Mouse (Mus musculus): ENCODE measurements at regions not wholly inside any gene's neighbourhood (a gene's known extent, or its start where the extent isn't known, plus 50 kb on each side); places are given as distances from the start of the nearest gene placed in this dataset.
A peak's percentile ranks its signal among the peaks of the same experiment; 100 is the strongest.

DNA sequence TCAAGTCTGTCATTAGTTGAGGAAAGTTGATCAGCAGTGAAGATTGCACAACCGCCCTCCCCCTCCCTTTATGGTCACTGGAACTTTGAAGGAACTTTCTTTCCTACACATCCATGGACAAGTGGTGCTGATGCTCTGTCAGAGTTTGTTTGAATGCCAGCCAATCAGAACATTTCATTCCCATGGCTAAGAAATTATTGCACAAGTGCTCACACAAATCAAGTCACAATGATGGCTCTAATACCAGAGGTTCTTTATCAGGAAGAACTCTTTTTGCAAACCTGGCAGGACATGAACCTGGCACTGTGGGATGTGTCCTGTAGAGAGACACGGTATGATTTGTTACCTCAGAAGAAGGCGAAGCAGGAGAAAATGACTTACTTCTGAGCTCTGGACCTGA lies 54.3 kb upstream of the Spry2 start:
- no peak for ATAC-seq (ENCODE audit: low TSS enrichment)

DNA sequence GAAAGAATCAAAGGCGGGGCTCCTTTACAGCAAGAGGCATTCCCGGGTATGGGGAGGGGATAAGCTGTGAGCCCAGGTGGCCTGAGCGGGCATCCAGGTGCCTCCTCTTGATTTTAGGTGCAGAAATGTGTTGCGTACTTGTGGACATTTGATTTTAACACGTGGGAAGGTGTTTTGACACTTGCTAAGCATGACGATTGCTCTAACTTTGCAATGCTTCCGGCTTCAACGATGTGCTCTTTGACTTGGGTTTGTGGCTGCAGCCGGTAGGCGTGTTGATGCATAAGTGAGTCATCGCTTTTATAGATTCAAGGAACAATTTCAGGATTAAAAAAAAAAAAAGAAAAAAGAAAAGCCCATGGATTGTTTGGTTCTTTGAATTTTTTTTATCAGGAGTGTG lies 58.5 kb upstream of the Spry2 start:
- 0 out of 2 replicates have a peak, but pooled peaks have one; percentile 53 for ATAC-seq (ENCODE audit: low TSS enrichment)

DNA sequence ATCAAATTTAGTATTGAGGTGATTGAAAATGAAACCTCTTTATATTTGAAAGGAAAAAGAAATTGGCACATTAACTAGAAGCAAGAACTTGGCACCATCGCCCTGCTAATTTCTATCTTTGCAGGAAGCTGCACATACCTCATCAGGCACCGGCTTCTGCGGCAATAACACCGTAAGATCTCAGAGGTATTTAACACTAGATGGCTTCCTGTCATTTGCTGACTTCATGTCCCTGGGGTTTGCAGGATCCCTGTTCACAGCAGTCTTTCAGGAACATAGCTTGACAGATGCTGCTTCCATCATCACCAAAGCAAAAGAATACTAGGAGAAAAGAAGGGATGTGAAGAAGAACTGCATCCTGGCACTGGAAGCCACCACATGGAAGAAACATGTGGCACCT lies 60.2 kb upstream of the Spry2 start:
- ATAC-seq (ENCODE audit: low TSS enrichment): peak; percentile 44; the same call in 1 of the 2 replicates

DNA sequence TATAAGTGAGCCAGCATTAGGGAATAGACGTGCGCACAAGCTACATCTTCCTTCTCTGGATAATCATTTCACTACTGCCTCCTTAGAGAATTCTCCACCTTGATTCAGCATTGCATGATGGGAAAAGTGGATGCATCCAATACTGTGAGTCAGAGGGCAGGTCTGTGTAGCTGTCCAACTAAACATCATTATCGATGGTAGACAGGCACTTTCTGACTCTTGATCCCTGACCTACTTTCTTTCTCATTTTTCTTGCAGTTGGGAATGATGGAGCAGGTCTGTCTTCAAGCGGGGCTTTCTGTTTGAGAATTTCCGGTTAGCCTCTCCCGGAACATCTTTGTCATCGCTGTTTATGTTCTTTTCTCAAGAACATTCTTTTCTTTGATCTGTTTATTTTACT lies 61.4 kb upstream of the Spry2 start:
- ATAC-seq (ENCODE audit: low TSS enrichment): peak; percentile 47; the same call in 1 of the 2 replicates

DNA sequence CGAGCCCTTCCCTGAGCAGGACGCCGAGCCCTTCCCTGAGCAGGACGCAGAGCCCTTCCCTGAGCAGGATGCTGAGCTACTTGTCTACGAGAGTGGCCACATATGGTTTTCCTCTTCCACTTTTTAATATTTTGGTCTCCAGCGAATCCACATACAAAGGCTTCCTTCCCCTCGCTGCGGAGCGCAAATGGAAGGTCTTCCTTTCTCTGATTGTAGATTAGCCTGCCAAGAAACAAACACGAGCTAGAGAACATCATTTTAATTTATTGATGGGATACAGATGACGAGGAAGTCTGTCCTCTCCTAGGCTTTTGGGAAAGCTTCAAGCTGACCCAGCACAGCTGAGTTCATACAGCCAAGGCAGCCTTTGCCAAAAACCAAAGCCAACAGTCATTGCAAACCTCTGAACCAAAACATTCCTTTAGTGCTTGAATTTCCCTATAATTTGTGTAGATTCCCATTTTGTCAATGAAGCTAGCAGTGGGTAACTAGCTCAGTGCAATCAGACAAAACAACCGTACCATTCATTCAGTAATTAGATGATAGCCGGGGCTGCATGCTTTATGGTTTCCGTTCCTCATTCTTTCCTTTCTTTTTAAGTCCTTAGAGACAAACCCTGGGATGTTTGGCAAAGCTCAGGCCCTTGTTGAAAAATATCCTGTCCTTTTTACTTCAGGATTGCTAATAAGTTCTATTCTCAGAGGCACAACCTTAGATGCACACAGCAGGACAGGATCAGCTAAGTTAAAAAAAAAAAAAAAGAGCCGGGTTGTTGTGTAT lies 83.1 kb upstream of the Spry2 start:
- ATAC-seq (ENCODE audit: low TSS enrichment): no peak

DNA sequence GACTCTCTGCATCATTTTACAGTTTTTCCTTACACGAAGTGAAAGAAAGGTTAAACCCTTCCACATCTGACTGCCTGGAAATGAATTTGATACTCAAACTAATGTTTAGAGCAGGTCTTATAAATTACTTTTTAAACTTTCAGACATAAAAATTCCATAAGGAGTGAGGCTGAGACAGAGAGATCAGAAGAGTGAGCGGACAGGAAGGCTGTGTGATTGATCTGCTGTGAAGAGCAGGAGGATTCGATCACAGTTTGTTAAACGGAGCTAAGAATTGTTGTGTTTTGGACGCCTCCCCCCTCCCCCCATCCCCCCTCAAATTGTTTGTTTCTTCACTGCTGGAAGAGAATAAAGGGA lies 83.7 kb upstream of the Spry2 start:
- no peak for ATAC-seq (ENCODE audit: low TSS enrichment)

DNA sequence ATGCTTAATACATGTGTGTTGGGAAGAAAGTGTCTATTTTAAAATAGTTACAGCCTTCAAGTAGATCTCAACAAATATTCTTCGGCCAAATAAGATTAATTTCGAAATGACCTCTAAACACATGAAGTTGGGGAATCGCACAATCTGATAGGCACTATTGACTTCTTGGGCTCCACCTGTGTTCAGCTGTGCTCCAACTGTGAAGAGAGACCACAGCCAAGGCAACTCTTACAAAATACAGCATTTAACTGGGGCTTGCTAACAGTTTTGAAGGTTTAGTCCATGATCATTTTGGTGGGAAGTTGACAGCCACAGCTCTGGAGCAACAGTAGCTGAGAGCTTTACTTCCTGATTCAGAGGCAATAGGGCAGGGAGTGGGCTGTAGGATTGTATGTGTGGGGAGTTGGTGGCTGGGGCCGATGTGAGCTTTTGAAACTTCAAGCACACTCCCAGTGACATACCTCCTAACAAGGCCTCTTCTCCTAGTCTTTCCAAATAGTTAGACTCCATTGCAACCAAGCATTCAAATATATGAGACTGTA lies 90.8 kb upstream of the Spry2 start:
- ATAC-seq (ENCODE audit: low TSS enrichment): no peak

DNA sequence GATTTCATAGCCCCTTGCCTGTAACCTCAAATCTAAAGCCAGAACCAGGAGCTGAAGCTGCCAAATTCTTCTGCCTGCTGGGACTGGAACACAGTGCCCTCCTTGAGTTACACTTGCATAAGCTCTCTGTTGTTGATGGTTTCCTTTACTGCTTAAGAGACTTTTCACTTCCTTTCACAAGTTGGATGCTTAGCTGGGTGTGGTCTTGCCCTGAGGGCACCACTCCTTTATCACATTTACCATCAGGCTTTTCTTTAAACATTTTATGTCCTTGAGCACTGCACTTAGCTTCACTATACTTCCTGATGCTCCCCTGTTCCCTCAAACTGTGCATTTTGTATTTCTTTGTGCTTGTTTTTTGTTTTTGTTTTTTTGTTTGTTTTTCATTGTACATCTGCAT lies 92.1 kb upstream of the Spry2 start:
- no peak for ATAC-seq (ENCODE audit: low TSS enrichment)

DNA sequence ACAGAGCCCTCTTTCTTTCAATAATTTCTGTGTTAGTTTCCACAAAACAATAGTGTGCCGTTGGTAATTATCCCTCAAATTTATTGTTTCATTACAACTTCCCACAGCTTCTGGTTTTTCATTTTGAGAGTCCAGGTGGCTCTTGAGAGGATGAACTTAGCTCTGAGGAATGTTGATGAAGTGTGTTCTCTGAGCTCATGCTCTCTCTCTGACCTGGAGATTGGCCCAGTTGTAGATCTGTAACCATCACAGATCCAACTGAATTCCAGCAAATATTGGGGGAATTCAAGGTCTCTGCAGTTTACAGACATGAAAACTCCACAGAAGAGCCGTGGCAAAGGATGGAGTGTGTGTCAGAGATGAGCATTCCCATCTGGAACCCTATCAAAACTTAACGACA lies 96.5 kb upstream of the Spry2 start:
- ATAC-seq (ENCODE audit: low TSS enrichment): no peak

DNA sequence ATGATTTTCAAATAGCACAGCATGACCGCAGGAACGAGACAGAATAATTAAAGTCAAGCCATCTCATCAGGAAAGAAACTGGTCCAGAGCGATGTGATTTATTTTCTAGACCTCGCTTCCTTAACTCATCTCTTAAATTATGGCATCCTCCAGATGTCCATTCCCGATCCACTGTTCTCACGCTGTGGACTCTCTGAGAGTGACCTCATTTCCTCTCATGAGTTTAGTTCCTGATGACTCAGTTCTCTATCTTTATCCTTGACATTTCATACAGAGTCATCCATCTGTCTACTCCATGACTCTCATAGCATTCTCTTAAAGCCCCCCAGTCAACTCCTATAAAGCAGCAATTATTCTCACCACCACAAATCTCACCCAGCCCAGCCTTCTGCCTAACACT lies 103.2 kb upstream of the Spry2 start:
- ATAC-seq (ENCODE audit: low TSS enrichment): peak; percentile 98

DNA sequence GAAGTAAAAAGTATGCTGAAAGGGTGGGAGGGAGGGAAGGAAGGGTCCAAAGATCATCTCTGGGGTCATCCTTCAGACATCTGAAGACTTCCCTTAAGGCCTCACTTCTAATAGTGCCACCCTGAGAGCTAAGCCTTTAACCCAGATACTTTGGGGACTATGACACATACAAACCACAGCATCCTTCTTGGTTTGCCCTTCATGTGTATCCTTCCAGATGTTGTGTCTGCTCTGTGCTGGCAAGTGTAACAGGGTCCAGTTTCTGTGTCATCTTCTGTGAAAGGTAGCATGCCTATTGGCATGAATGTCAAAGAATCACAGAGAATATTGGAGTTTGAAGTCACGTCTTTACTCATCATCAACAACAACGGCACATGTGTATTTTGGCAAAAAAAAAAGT lies 98.2 kb upstream of the Trim52 start:
- no peak for ATAC-seq (ENCODE audit: low TSS enrichment)

DNA sequence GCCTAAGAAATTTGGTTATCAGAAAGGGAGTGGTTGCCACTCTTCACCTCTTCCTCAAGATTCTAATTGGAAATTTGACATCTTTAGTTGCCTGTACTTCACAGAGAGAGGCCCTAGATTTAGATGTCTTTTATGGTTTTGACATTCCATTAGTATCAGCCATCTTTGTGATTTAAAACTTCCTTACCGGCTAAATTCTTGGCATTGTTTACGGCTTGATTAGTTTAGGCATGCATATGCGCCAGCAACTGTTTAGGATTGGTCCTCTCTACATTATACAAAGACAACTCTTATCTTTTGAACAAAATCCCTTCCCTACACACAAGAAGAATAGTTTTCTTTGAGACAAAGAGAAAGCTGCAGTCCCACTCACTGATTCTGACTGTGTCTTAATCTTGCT lies 97.0 kb upstream of the Trim52 start:
- no peak for ATAC-seq (ENCODE audit: low TSS enrichment)

DNA sequence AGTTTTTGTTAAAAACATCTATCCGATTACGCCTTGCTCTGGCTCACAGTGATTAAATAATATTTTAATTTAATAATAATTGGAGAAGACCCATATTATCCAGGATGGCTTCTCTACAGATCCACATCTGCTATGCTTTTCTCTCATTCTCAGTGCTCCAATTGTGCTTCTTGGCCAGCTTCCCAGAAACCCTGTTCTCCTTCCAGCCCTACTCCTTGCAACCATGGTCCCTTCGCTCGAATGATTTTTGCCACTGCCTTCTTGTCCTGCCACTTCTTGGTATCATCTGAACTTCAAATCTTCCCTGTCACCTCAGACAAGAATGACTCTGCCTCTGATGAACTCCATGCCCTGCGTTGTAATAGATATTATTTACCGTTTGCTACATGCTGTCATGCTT lies 95.0 kb upstream of the Trim52 start:
- peak; percentile 62 for ATAC-seq (ENCODE audit: low TSS enrichment)

DNA sequence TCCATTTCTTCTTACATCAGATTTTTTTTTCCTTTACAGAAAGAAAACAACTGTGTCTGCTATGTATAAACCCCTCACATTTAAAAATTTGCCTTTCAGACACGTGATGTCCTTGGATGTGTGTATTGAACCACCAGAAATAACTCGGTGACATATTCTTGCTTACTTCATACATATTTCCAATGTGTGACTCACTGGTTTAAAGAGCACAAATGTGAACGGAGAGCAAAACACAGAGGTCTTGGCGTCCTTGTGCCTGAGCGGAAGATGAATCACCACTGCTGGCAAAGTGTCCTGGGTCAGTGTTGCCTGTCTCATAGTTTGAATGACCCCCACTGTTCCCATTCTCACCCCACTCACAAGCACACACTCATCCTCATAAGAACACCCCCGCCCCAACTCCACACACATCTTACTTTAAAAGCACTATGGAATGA lies 94.0 kb upstream of the Trim52 start:
- ATAC-seq (ENCODE audit: low TSS enrichment): peak; percentile 88

DNA sequence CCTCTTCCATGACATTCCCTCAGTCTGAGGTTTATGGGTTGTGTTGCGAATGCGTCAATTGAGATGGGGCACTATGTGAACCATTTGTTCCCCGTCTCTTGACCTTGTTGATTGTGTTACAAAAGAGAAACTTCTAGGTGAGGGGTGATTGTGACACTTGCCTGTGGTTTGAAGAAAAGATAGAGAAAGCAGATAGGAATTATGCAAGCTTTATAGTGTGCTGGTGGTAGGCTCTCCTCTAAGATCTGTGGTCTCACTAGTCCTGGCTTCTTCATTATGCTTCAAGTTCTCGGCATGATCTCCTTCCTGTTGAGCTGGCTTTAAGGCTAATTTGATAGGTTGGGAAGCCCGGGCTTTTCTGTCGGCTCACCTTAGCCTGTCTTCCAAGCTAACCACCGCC lies 83.2 kb upstream of the Trim52 start:
- no peak for ATAC-seq (ENCODE audit: low TSS enrichment)

DNA sequence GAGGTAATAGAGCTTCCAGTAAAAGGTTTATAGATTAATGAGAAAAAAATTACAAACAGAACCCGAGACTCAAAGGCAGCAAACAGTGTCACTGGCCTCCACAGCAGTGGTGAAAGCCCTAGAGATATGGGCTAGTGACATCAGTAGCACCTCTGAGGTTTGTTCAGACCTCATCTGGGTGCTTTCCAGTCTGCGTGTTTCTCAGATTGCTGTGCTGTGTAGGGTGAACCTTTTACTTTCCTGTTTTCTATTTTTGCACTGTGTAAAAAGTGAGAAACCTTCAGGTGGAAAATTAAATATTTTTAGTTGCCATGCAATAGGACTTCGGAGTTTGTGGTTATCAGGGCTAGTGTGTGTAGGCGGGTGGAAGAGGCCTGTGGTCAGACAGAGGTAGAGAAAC lies 79.2 kb upstream of the Trim52 start:
- no peak for ATAC-seq (ENCODE audit: low TSS enrichment)

DNA sequence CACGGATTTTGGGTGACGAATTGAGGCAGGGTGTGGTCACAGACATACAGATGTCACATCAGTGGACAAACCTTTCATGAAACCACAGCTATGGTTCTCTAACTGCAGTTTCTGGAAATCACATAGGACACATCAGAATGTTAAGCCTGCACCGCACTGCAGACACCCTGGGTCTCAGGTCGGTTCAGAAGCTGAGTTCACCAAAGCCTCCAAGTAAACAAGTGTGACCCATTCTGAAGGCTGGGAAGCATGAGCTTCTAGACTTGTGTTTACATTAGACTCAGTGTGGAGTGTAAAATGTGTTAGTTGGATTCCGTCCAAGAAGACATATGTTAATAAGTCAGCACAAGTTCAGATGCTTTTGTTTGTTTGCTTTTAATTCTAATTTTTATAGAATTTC lies 78.3 kb upstream of the Trim52 start:
- no peak for ATAC-seq (ENCODE audit: low TSS enrichment)

DNA sequence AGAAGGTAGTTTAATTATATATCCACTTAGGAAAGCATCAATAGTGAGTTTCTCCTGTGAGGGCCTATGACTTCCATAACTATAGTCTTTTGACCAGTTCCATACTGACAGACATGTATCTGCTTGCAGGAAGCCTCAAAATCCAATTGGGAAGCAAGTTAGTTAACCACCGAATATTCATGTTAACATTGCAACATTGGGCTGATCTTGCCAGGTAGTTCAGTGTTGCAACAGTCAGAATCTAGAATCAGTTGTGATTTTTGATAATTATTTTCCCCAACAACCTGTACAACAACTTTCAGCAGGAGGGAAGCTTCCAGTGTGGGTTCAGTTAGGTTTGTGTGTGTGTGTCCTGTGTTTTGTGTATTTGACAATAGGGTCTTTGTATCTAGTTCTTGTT lies 74.9 kb upstream of the Trim52 start:
- no peak for ATAC-seq (ENCODE audit: low TSS enrichment)

DNA sequence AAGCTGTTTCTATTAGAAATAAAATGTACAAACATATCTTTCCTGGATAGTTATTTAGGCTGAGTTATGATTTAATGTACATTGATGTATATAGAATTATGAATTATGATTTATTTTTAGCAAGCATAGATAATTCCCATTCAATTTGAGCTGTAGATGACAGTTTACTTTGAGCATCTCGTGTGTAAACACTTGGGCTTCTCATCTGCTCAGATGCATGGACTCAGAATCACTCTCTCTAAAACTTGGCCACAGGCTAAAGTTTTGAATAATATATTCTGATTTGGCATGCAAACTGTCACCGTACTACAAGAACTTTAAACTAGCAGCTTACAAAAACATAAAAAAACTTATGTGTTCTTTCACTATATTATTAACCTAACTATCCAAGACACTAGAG lies 72.2 kb upstream of the Trim52 start:
- ATAC-seq (ENCODE audit: low TSS enrichment): no peak

DNA sequence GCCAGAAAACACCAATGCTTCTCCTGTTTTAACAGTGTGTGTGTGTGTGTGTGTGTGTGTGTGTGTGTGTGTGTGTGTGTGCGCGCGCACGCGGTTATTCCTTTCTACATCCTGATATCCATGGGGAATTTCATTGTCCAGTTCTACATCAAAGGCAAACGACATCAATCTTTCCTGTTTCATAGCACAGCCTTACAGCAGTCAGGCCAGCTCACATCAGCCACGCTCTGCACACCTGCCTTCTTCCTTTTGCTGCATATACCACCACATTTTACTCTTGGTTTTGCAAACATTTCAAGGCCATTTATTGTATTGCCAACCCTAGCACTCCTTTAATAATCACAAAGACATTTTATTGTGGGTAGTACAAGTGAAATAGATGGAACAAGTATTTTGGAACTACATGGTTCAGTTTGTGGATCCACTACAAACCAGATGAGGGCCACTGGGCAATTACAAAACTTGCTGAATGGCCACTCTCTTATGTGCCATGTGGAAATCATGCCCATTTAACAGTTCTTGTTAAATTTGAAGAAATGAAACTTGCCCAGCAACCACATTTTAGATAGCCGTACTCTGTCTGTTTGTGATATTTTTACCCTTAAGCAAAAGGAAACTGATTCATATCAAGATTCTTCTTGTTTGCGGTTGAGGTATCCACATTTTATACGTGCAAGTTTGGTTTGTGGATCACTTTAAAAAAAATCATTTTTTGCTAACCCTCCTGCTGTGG lies 70.9 kb upstream of the Trim52 start:
- no peak for ATAC-seq (ENCODE audit: low TSS enrichment)

DNA sequence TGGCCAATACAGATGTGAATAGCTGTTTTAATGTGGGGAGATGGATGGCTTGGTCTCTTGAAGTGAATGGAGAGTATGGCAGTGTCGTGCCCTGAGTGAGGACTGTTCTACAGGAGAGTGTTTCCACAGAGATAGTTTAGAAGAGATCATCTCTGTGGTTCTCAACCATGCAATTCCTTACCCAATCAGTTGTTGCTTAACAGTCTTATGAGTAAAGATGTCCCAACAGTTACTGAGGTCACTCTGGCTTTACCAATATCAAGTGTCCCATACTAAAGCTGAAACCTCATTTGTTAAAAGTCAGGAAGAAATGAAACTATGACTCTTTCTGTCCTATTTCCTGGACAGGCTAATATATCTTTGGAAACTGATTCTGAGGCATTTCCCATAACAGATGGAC lies 61.7 kb upstream of the Trim52 start:
- ATAC-seq (ENCODE audit: low TSS enrichment): no peak

DNA sequence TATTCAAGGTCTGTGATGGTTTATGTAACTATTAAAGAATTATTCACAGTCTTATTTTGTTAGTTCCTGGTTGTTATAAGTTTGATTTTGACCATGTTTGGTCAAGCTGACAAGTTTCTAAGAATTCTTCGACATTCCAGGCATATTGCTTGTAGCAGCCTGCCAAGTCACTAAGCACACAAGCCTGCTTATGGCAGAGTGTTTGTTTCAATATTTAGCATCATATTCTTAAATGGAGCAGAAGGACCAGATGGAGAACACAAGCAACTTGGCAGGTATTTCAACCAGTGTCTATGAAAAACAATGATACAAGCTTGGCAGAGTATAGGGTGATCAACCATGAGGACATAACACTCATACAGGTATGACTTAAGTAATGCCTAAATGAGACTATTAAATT lies 55.8 kb upstream of the Trim52 start:
- peak; percentile 38; the same call in 1 of the 2 replicates for ATAC-seq (ENCODE audit: low TSS enrichment)
